Mouse (Mus musculus) CD4-positive, CD25-positive, alpha-beta regulatory T cell, adult 2 months (primary cell): ENCODE data around the gene Slc35a2.
"Not testable (repeated sequence)": the region's sequence is repeated elsewhere in the genome, so short reads cannot be mapped to it uniquely, and the experiment has no call there.

ENCODE experiments used
- DNase-seq: peaks from one replicate; pipeline ENCODE4 v3.0.0-alpha.2; 2012; ENCODE audit warnings: low read depth, low spot score

Gene Slc35a2

GRCm38 (mm10) chrX:7907735-7908134, 23.9 kb downstream of the Slc35a2 start, which contains the start of gene Gm10491:
TSS of gene Gm10491 (minus strand) at chrX:7907835.
- DNase-seq, result no peak

GRCm38 (mm10) chrX:7909242-7909641, 25.4 kb downstream of the Slc35a2 start, which contains the start of gene Gm10490:
TSS of gene Gm10490 (plus strand) at chrX:7909542.
- not testable (repeated sequence) for DNase-seq

GRCm38 (mm10) chrX:7910473-7910872, 26.6 kb downstream of the Slc35a2 start:
- no peak for DNase-seq

- peak; percentile 30 for DNase-seq
Measured at GRCm38 (mm10) chrX:7915669-7916068, 31.8 kb downstream of the Slc35a2 start.

GRCm38 (mm10) chrX:7917960-7918359, 34.1 kb downstream of the Slc35a2 start:
- DNase-seq, result peak; percentile 11

- DNase-seq, result no peak
Measured at GRCm38 (mm10) chrX:7919601-7920383, 36.0 kb downstream of the Slc35a2 start, which contains the start of gene Pcsk1n. TSS of gene Pcsk1n (plus strand) at chrX:7919822.

- peak; percentile 35 for DNase-seq
Measured at GRCm38 (mm10) chrX:7922032-7922431, 38.2 kb downstream of the Slc35a2 start.

GRCm38 (mm10) chrX:7926266-7926665, 42.4 kb downstream of the Slc35a2 start:
- DNase-seq, result no peak

- DNase-seq, result no peak
Measured at GRCm38 (mm10) chrX:7927116-7927515, 43.3 kb downstream of the Slc35a2 start.

- DNase-seq, result no peak
Measured at GRCm38 (mm10) chrX:7928270-7928790, 44.5 kb downstream of the Slc35a2 start, which contains the start of gene Eras. TSS of gene Eras (minus strand) at chrX:7928607.

- no peak for DNase-seq
Measured at GRCm38 (mm10) chrX:7936874-7937273, 53.0 kb downstream of the Slc35a2 start.

GRCm38 (mm10) chrX:7937667-7938066, 53.8 kb downstream of the Slc35a2 start:
- DNase-seq, result no peak
